Mouse (Mus musculus) hindbrain, embryonic 15.5 days (tissue): Measurements from ENCODE around the gene Fam240b. TPM values are rescaled to one million over a fixed set of nuclear protein-coding genes. Genes with fewer than 3 reads are reported as not detected.
"Not testable (repeated sequence)": the region's sequence is repeated elsewhere in the genome, so short reads cannot be mapped to it uniquely, and the experiment has no call there.

Experiments
- ATAC-seq: fragments of 200-750 bp; cut with Nextera tagmentation; 2 replicates; pipeline ENCODE4 v1.8.0; 2017; ENCODE audit warnings: low read depth, moderate number of reproducible peaks, moderate TSS enrichment; ENCODE audit not compliant: low FRiP score
- H3K27ac ChIP-seq: fragments of 300-500 bp; sonication (generic); replicated peaks from 2 replicates; pipeline ENCODE4 v1.5.1; 2015; ENCODE audit warnings: mild to moderate bottlenecking, inconsistent platforms
- H3K27me3 ChIP-seq: fragments of 300-500 bp; sonication (generic); 2 replicates; pipeline ENCODE4 v1.6.1; 2015; ENCODE audit warnings: control low read depth, inconsistent platforms
- H3K36me3 ChIP-seq: fragments of 300-500 bp; sonication (generic); 2 replicates; pipeline ENCODE4 v1.6.1; 2015; ENCODE audit warnings: control low read depth, inconsistent platforms
- H3K4me1 ChIP-seq: fragments of 300-500 bp; sonication (generic); replicated peaks from 2 replicates; pipeline ENCODE4 v1.6.1; 2015; ENCODE audit warnings: control low read depth, inconsistent platforms
- H3K4me2 ChIP-seq: fragments of 300-500 bp; sonication (generic); 2 replicates; pipeline ENCODE4 v1.6.1; 2015; ENCODE audit warnings: moderate library complexity, mild to moderate bottlenecking, inconsistent platforms
- H3K4me3 ChIP-seq: fragments of 300-500 bp; sonication (generic); 2 replicates; pipeline ENCODE4 v1.5.1; 2015; ENCODE audit warnings: mild to moderate bottlenecking, inconsistent platforms
- H3K9ac ChIP-seq: fragments of 300-500 bp; sonication (generic); 2 replicates; pipeline ENCODE4 v1.6.1; 2015; ENCODE audit warnings: inconsistent platforms
- H3K9me3 ChIP-seq: fragments of 300-500 bp; sonication (generic); 2 replicates; pipeline ENCODE4 v1.6.1; 2016; ENCODE audit warnings: control low read depth, inconsistent platforms
- WGBS: fragments of 180-500 bp; shearing (Covaris S2); methylation state at CpG from one replicate; pipeline ENCODE4 v1.1.7; 2015; 5-methylcytosine and 5-hydroxymethylcytosine counted together
- polyA plus RNA-seq: library from polyadenylated mRNA; unstranded; fragments of >200 nt; fragmentation: Nextera tagmentation; extraction: Ambion mirVana; gene quantifications from 2 replicates; pipeline ENCODE4 v1.2.1, GENCODE M21; 2015

The Fam240b gene
- polyA plus RNA-seq, 1 experiment from 2014 or later: not detected

GRCm38 (mm10) chr13:64462581-64462980 is 35.0 kb downstream of the Fam240b start:
- Histone ChIP-seq H3K27me3 (no peaks in the 10 kb centered on the region), H3K9ac (no peak overlapping the region), H3K4me3 (no peak overlapping the region), H3K4me2 (no peak overlapping the region), H3K9me3 (no peaks in the 10 kb centered on the region), H3K36me3 (no peaks in the 10 kb centered on the region), H3K27ac (no peak overlapping the region), H3K4me1 (no peaks in the 10 kb centered on the region)
- ATAC-seq: no peak
- 67% methylated on average over 2 of the region's 2 CpGs for WGBS

GRCm38 (mm10) chr13:64458181-64458580 is 39.4 kb downstream of the Fam240b start:
- WGBS: 86% methylated on average over 14 of the region's 14 CpGs
- no peaks in the 10 kb centered on the region for H3K27me3 ChIP-seq
- no peak; the same call in 1 of the 2 replicates for ATAC-seq

GRCm38 (mm10) chr13:64457225-64457978 is 40.2 kb downstream of the Fam240b start:
- not testable (repeated sequence) for H3K9me3 ChIP-seq, H3K9ac ChIP-seq, H3K27ac ChIP-seq, ATAC-seq, H3K36me3 ChIP-seq, H3K4me2 ChIP-seq, H3K4me3 ChIP-seq, H3K4me1 ChIP-seq, H3K27me3 ChIP-seq
- 93% methylated on average over 19 of the region's 19 CpGs for WGBS

More at GRCm38 (mm10) chr13:64458181-64458580, 39.4 kb downstream of the Fam240b start:
- Histone ChIP-seq H3K4me3 (no peak overlapping the region), H3K4me1 (no peaks in the 10 kb centered on the region), H3K9me3 (no peaks in the 10 kb centered on the region), H3K9ac (no peak overlapping the region), H3K4me2 (no peak overlapping the region), H3K36me3 (no peaks in the 10 kb centered on the region), H3K27ac (no peak overlapping the region)

- Histone ChIP-seq H3K27me3 (no peaks in the 10 kb centered on the region), H3K4me3 (no peak overlapping the region), H3K36me3 (no peaks in the 10 kb centered on the region), H3K27ac (no peak overlapping the region), H3K4me1 (no peaks in the 10 kb centered on the region), H3K9ac (no peak overlapping the region), H3K4me2 (no peak overlapping the region), H3K9me3 (no peaks in the 10 kb centered on the region)
- no peak for ATAC-seq
- 76% methylated on average over 7 of the region's 7 CpGs for WGBS
These were observed 47.4 kb downstream of the Fam240b start for GRCm38 (mm10) chr13:64450001-64450794.

- Histone ChIP-seq H3K9ac (no peak overlapping the region), H3K9me3 (no peaks in the 10 kb centered on the region), H3K4me1 (no peaks in the 10 kb centered on the region), H3K4me3 (no peak overlapping the region), H3K36me3 (no peaks in the 10 kb centered on the region), H3K4me2 (no peak overlapping the region), H3K27ac (no peak overlapping the region), H3K27me3 (no peaks in the 10 kb centered on the region)
- WGBS: 94% methylated on average over 5 of the region's 5 CpGs
- no peak for ATAC-seq
These were observed 48.9 kb downstream of the Fam240b start for GRCm38 (mm10) chr13:64448729-64449128.

GRCm38 (mm10) chr13:64447947-64448346 is 49.6 kb downstream of the Fam240b start:
- Histone ChIP-seq H3K9ac (no peak overlapping the region), H3K27me3 (no peaks in the 10 kb centered on the region), H3K4me3 (no peak overlapping the region), H3K9me3 (no peaks in the 10 kb centered on the region), H3K4me1 (no peaks in the 10 kb centered on the region), H3K36me3 (no peaks in the 10 kb centered on the region), H3K27ac (no peak overlapping the region), H3K4me2 (no peak overlapping the region)
- ATAC-seq: 0 out of 2 replicates have a peak, but pooled peaks have one; percentile 59
- 3% methylated on average over 1 of the region's 1 CpGs for WGBS

- no peak for ATAC-seq
- Histone ChIP-seq H3K4me3 (no peak overlapping the region), H3K9ac (no peak overlapping the region), H3K4me2 (no peak overlapping the region), H3K27me3 (no peaks in the 10 kb centered on the region), H3K4me1 (no peaks in the 10 kb centered on the region), H3K27ac (no peak overlapping the region), H3K36me3 (no peaks in the 10 kb centered on the region), H3K9me3 (no peaks in the 10 kb centered on the region)
- WGBS: 75% methylated on average over 9 of the region's 9 CpGs
These were observed 52.2 kb downstream of the Fam240b start for GRCm38 (mm10) chr13:64445254-64445920.

GRCm38 (mm10) chr13:64443263-64443894 is 54.2 kb downstream of the Fam240b start:
- no peak overlapping the region for H3K9ac ChIP-seq
- H3K27ac ChIP-seq: no peak overlapping the region
- no peaks in the 10 kb centered on the region for H3K9me3 ChIP-seq
- H3K4me1 ChIP-seq: no peaks in the 10 kb centered on the region
- ATAC-seq: peak; percentile 74
- 68% methylated on average over 4 of the region's 4 CpGs for WGBS
- no peak overlapping the region for H3K4me3 ChIP-seq
- peaks cover 3% of the 10 kb centered on the region; the same call in 1 of the 2 replicates for H3K36me3 ChIP-seq
- no peaks in the 10 kb centered on the region for H3K27me3 ChIP-seq
- no peak overlapping the region for H3K4me2 ChIP-seq

- no peak for ATAC-seq
- H3K9me3 ChIP-seq: no peaks in the 10 kb centered on the region
- peaks cover 8% of the 10 kb centered on the region; the same call in 1 of the 2 replicates for H3K36me3 ChIP-seq
- no peak overlapping the region for H3K4me2 ChIP-seq
- H3K27ac ChIP-seq: no peak overlapping the region
- 91% methylated on average over 4 of the region's 4 CpGs for WGBS
- no peaks in the 10 kb centered on the region for H3K4me1 ChIP-seq
- H3K9ac ChIP-seq: no peak overlapping the region
- no peak overlapping the region for H3K4me3 ChIP-seq
- H3K27me3 ChIP-seq: no peaks in the 10 kb centered on the region
These were observed 57.0 kb downstream of the Fam240b start for GRCm38 (mm10) chr13:64440592-64440991.

GRCm38 (mm10) chr13:64439471-64439870 is 58.1 kb downstream of the Fam240b start:
- H3K27me3 ChIP-seq: no peaks in the 10 kb centered on the region
- H3K4me2 ChIP-seq: no peak overlapping the region
- no peaks in the 10 kb centered on the region for H3K9me3 ChIP-seq
- H3K4me1 ChIP-seq: no peaks in the 10 kb centered on the region
- 95% methylated on average over 5 of the region's 5 CpGs for WGBS
- peaks cover 8% of the 10 kb centered on the region; the same call in 1 of the 2 replicates for H3K36me3 ChIP-seq
- no peak overlapping the region for H3K4me3 ChIP-seq
- H3K9ac ChIP-seq: no peak overlapping the region
- no peak overlapping the region for H3K27ac ChIP-seq
- peak; percentile 2; the same call in 1 of the 2 replicates for ATAC-seq

GRCm38 (mm10) chr13:64438863-64439452 is 58.6 kb downstream of the Fam240b start:
- 58% methylated on average over 9 of the region's 9 CpGs for WGBS
- no peaks in the 10 kb centered on the region for H3K9me3 ChIP-seq
- H3K27ac ChIP-seq: no peak overlapping the region
- peaks cover 2% of the 10 kb centered on the region; the same call in 1 of the 2 replicates for H3K4me1 ChIP-seq
- H3K4me3 ChIP-seq: no peak overlapping the region
- H3K36me3 ChIP-seq: peaks cover 8% of the 10 kb centered on the region; the same call in 1 of the 2 replicates
- H3K27me3 ChIP-seq: no peaks in the 10 kb centered on the region
- H3K4me2 ChIP-seq: no peak overlapping the region
- peak; percentile 52; the same call in 1 of the 2 replicates for ATAC-seq
- H3K9ac ChIP-seq: no peak overlapping the region
